Mouse (Mus musculus) left cerebral cortex, postnatal 10 days (tissue): ENCODE data around the gene Ndc1. TPM values are rescaled to one million over a fixed set of nuclear protein-coding genes. Genes with fewer than 3 reads are reported as not detected.
"Not testable (repeated sequence)": the region's sequence is repeated elsewhere in the genome, so short reads cannot be mapped to it uniquely, and the experiment has no call there.

ENCODE experiments used
- DNase-seq, 2 experiments: peaks; one replicate each; pipeline ENCODE4 v3.0.0; 2021 to 2022; ENCODE audit warnings: low spot score in 2 of 2, mixed read lengths in 1 of 2; ENCODE audit errors: extremely low spot score in 1 of 2
- intact Hi-C: fragments of 180-260 bp; cut with DNase I; formaldehyde crosslinking; loops from one replicate; pipeline ENCODE4 v1.15.1; 2025
- total RNA-seq, 2 experiments: library from RNA; stranded (reverse); gene quantifications; 2 replicates each; pipeline ENCODE4 v1.2.3; 2021

Ndc1 gene
- total RNA-seq, result 10 to 100 TPM; 18.3 to 20.2 TPM

DNA sequence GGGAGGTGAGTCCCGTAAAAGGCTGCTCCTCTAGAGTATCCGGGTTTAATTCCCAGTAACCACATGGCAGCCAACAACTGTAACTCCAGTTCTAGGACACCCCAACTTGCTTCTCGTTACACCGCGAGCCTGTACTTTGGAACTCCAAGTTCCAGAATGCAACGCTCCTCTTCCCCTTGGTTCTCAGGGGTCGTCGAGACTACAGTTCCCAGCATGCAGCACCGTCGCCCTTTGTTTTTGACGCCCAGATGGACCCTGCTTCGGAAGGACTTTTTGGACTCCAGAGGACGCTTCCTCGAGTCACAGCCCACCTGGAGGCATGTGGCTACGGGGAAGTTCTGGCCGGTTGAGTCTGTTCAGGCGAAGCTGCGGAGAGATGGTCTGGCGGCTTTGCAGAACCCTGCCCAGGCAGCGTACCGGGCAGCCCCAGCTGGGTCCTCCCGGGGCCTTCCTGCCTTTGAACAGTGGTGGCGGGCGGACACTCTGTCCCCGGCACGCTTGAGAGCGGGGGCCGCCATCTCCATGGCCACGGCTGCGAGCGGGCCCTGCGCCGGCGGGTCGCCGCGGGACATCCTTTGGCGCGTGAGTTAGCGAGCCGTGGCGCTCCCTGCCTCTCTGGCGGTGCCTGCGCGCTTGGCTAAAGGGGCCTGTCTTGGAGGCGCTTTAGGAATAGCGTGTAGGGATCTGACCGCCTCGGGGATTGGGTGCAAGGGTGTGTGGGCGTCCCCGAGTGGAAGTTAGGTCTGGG lies at the start of gene Ndc1:
TSS of gene Ndc1 (plus strand) at position 218 of the 748 bp plus-strand sequence.
- DNase-seq, result peak; percentile 76 to 90
- intact Hi-C loops, result no loop called here

DNA sequence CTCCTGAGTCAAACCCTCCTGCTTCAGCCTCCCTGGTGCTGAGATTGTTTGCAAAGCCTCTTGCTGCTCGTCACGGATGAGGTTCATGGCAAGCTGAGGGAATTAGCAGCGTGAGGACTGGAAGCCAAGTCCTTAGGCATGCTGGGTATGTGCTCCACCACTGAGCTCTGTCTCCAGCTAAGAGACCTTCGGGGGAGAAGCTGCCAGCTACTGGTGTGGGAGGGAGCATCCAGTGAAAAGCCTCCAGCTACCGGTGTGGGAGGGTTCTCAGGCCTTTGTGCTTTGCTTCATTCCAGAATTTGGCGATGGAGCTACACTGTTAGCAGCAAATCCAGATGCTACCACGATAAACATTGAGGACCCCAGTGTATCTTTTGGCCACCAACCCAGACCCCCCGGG lies 48.9 kb upstream of the Ndc1 start:
- intact Hi-C loops, result no loop called here
- DNase-seq, result no peak

DNA sequence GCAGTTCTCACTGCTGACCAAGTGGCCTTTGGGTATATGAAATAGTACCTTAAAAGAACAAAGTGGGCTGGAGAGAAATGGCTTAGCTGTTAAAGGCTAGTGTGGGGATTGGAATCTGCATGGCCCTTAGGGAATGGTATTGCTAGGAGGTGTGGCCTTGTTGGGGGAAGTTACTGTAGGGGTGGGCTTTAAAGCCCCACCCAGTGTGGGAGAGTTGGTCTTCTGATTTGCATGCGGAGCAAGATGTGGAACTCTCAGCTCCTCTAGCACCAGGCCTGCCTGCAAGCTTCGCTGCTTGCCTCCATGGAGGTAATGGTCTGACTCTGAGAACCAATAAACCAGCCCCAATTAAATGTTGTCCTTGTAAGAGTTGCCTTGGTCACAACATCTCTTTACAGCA lies 46.5 kb upstream of the Ndc1 start:
- no peak for DNase-seq
- intact Hi-C loops, result no loop called here

DNA sequence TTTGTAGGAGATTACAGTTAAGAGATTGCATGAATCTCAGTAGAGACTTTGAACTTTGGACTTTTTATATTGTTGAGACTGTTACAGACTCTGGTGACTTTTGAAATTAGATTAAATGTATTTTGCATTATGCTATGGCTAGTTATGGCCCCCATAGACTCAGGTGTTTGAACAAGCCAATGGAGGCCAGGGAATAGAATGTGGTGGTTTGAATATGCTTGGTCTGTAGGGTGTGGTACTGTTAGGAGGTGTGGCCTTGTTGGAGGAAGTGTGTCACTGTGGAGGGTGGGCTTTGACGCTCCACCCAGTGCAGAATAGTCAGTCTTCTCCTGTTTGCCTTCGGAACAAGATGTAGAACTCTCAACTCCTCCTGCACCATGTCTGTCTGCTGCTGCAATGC lies 44.5 kb upstream of the Ndc1 start:
- no peak for DNase-seq
- intact Hi-C loops, result no loop called here

DNA sequence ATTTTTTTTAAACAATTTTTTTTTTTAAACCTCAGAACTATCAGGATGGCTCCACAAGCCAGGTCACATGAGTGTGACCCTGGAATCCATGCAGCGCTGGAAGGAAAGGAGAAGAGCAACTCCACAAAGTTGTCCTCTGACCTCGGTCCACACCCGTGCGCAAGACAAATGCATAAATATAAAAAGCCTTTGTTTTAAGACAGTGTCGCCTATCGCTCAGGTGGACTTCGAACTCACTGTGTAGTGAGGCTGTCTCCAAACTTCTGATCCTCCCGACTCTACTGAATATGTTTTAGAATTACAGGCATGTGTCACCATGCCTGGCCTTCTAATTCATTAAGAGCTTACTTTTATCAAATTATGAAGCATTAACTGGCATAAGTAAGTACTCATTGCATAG lies 39.1 kb upstream of the Ndc1 start:
- intact Hi-C loops, result no loop called here

DNA sequence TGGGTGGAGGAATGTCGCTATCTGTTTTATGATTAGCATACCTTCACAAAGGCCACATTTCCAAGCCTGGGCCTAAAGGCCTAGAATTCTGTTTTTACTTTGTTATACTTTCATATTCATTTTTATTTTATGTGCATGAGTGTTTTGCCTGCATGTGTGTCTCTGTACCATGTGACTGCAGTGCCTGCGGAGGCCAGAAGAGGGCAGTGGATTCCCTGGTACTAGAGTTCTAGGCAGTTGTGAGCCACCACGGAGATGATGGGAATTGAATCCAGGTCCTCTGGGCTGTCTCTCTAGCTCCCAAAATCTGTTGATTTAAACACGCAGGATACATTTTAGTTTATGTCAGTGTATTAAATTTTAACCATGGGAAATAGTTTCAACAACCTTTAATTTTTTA lies 34.1 kb upstream of the Ndc1 start:
- intact Hi-C loops, result no loop called here
- no peak for DNase-seq

More for the DNA sequence above, 39.1 kb upstream of the Ndc1 start:
- DNase-seq, result no peak

DNA sequence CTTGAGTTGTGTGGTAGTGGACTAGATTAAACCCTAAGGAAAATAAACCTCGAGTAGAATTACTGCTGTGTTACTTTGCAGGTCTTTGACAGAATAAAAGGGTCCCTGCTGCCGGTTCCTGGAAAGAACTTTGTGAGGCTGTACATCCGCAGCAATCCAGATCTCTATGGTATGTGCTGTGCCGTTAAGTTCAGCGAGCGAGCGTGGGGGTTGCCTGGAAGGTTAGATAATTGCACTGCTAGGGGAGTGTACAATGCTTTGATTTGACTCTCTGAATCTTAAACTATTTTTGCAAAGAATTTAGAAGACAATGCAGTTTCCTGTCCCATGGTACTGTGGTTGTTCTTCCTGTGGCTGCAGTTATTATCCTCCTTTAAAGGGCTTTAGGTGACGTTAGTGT lies 31.2 kb upstream of the Ndc1 start:
- no peak for DNase-seq
- intact Hi-C loops, result no loop called here

DNA sequence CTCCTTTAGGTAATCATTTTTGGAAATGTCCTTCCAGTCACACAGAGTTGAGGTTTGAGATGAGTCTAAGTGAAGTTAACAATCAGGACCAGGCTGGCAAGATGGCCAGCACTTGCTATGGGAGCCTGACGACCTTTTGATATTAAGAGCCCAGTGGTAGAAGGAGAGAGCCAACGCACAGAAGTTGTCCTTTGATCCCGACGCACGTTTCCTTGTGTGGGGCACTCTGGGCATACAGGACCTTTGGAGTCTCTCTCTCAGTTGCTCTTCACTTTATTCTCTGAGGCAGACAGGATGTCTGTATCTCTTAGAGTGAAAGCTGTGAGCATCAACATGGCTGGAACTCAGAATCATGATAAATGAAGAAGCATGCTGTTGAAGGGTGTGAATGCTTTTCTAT lies 30.1 kb upstream of the Ndc1 start:
- DNase-seq, result no peak
- intact Hi-C loops, result no loop called here

DNA sequence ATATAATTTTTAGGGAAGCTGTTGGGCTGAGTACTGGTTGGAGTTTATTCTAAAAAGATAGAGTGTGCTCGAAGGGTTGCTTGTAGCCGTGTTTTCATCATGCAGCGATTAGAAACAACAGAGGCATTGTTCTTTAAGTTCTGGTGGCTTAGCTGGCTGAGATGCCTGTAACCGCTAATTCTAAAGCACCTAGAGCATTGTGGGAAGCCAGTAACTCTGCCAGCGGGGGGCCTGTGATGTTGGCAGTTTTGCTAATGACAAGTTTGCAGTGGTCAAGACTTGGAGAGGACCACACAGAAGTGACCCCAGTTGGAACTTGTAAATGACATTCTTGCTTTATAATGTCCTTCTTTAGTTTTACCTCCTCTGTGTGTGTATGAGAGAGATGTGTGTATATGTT lies 26.2 kb upstream of the Ndc1 start:
- DNase-seq, result no peak
- intact Hi-C loops, result loop anchor here (10.0 kb wide), 1 partner anchor 157 kb away; no protein-coding TSS in a partner anchor

DNA sequence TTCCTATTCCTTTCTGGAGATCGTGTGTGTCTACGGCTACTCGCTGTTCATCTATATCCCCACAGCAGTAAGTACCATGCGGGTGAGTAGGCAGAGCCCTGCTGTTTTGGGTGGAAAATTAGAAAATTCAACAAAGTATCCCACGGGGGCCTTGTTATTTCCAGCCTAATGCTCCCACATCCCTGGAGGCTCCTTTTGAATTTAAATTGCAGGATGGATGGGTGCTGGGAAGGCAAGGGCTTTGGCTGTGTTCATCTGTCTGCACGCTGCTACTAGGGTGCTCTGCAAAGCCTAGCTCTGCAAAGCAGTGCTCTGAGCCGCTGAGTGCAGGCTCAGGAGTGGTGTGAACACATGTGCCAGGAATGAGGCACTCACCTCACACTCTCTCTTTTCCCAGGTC lies 23.0 kb upstream of the Ndc1 start:
- intact Hi-C loops, result loop anchor here (10.0 kb wide), 1 partner anchor 160 kb away; no protein-coding TSS in a partner anchor
- no peak for DNase-seq

DNA sequence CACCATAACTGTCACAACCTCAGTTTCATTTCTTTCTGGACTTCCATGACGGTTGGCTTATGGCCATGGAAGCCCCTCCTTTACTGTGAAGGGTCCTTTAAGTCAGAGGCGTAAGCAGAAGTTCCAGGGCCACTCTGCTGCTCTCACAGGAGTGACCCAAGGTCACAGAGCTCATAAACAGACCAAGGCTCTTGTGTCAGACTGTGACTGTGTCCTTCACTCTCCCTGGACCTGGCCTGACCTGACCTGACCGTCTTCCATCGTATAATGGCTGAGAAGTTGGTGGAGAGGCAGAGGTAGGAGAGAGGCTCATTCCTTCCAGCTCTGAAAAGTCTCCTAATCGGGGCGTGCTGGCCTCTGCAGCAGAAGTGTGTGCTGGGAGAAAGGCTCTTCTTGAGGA lies 20.4 kb upstream of the Ndc1 start:
- intact Hi-C loops, result loop anchor here (10.0 kb wide), 1 partner anchor 162 kb away; no protein-coding TSS in a partner anchor
- no peak for DNase-seq

DNA sequence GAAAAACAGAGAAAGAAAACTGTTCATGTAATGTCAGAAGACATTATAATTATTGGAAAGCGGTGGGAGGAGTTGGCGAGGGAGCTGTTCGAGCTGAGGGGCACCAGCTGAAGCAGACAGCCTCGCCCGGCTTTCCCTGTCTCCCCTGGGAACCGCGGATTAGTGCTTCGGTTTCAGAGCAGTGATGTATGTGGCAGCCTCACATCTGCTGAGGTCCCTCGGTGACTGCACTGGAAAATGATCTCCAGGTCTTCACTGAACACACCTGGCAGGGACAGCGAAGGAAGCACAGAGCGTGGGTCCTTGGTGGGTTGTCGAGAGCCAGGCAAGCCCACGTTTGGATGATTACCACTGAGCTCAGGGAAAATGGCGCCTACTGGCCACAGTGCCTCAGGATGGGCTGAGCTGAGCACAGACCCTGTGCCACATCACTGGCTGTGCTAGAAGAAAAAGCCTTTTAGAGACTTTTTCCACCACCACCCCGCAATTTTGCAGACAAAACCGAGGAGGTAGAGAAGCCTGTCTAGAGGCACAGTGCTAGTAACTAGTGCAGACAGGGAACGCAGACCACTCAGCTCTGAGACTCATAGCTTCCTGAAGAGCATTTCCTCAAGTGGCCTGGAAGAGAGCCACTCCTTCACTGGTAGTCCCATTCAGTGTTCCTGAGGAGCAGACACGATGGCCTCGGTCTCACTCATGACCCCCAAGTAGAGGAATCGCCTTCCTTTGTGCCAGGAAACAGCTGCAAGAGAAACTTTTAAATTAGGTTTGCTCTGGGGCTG lies 18.9 kb upstream of the Ndc1 start:
- intact Hi-C loops, result loop anchor here (2.0 to 10.0 kb wide), 2 partner anchors 98 to 164 kb away; no protein-coding TSS in a partner anchor
- DNase-seq, result no peak

DNA sequence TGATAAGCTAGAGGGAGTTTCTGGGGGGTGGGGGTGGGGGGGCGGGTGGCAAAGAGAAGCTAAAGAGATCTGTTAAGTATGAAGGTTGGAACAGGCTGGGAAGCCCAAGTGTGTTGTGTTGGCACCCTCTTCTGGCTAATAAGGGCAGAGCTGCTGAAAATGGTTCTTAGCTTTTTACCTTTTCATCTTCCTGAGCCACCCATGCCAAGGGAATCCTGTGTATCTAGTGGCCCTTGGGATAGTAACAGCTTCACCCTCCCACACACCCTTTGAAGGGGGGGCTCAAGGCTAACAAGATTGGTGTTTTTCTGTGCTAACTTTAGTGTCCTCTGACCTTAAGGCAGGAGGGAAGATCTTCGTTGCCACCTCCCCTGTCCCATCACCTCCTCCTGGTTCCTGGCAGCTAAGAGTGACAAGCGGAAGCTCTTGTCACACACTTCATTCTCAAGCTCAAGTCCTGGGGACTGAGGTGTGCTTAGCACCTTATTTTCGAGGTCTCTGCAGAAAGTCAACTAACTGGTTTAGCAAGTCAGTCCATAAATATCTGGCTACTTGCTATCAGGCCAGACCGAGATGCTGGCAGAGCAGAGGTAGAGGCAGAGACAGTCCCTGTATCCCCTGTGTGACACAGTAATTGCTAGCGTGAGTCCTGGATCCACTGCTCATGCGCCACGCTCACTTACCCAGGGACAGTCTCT lies 18.1 kb upstream of the Ndc1 start:
- intact Hi-C loops, result loop anchor here (2.0 to 10.0 kb wide), 2 partner anchors 99 to 165 kb away; no protein-coding TSS in a partner anchor
- DNase-seq, result peak in 1 of 2 experiments; percentile 47

DNA sequence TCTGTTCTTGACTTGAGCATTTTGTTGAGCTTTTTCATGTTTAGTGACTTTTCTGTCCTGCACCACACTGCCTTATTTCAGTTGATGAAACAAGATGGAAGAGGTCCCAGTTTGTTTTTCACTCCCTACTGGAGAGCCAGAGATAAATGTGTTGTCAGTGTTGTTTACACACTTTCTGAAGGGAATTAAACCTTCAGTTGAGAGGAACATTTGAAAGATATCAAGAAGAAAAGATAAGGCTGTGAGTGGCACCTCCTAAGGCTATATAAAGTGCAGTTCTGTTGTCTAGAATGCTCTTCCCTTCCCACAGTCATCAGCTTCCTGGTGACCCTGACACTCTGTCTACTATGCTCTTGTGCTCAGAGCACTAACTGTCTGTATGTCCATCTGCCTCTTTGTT lies 16.2 kb upstream of the Ndc1 start:
- no peak for DNase-seq
- intact Hi-C loops, result no loop called here

DNA sequence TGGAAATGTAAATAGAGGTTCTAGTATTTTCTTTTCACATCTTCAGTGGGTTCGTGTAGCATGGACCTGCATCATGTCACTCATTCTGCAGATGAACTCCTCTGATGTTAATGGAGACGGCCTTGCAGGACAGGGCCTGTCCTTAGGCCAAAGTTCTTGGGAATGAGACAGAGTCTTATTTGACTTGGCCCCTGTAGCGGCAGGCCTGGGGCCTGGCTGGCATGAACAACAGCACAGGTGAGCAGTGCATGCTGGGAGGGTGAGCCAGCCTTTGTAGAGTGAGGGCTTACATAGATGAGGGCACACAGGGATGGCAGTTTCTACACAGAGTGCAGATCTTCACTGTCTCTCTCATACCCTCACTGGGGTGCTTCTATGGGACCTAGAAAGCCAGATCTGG lies 14.0 kb upstream of the Ndc1 start:
- no peak for DNase-seq
- intact Hi-C loops, result no loop called here

DNA sequence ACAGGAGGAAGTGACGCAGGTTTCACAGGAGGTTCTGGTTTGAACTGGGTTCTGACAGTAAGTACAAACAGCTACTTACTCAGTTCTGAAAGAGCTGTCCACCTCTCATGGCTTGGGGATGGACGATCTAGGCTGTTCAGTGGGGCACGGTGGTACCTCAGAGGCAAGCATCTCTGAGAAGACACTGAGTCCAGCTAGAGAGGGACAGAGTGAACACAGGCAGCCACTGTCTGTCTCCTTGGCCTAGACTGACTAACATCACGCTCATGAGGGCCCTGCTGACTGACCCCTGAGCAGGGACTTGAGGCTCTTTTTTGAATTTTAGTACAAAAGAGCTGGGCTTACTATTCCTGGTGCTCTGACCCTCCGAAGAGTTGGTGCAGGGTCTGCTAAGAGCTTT lies 13.5 kb upstream of the Ndc1 start:
- intact Hi-C loops, result no loop called here

DNA sequence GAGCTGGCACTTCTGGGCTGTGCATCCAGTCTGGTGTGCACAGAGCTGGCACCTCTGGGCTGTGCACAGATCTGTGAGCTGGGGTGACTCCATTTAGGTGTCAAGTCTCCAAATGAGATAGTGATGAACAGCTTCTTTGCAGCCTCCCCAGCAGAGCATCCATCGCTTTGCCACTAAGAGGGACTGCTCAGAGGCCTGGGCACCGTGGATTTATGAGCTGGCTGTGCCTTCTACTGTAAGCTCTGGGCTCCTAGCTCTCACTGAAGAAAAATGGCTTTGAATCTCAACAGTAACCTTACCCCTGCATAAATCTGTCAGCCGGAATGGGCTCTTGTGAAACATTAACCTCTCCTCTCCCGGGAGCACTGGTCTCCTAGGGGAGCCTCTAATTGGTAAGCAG lies 13.0 kb upstream of the Ndc1 start:
- no peak for DNase-seq
- intact Hi-C loops, result no loop called here

More for the DNA sequence above, 13.5 kb upstream of the Ndc1 start:
- DNase-seq, result no peak

DNA sequence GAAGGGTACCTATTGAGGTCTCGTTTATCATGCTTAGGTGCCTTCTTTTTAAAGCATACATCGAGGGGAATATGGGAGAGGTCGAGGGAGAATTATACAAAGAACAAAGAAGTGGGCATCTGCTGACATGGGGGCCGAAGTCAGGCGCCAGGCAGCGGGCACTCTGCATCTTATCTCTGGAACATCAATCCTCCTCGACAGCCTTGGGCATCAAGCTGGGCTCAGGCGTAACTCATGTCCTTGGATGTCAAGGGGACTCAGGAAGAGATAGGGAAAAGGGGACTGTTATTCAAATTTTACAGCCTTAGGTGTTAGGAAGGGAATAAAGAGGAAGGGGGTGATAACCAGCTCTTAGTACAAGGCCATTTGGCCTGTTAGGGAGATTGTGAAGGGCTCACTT lies 10.4 kb upstream of the Ndc1 start:
- intact Hi-C loops, DNase-seq: not testable (repeated sequence)

DNA sequence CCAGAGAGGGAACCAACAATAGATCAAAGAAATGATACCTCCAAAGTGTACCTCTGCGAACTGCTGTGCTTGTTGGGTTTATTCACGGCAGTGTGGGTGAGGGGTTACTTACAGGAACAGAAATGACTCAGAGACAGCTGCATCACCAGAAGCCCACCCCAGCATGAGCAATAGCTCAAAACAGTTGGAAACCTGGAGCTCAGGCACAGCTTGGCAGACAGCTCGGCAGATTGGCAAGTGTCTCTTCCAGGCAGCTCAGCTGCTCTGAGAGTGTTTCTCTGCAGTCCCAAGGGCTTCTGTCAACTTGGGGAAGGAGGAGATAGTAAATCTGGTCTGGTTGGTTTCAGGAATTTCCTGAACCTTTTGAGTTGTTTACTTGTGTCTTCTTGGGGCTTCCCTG lies 9.1 kb upstream of the Ndc1 start:
- no peak for DNase-seq
- intact Hi-C loops, result no loop called here
